Mouse (Mus musculus) neural tube, embryonic 11.5 days (tissue): ENCODE results near the gene Bend7. TPM values are rescaled to one million over a fixed set of nuclear protein-coding genes. Genes with fewer than 3 reads are reported as not detected.

Experiments
- ATAC-seq: fragments of 200-750 bp; cut with Nextera tagmentation; 2 replicates; pipeline ENCODE4 v1.8.0; 2017; ENCODE audit warnings: moderate number of reproducible peaks, mild to moderate bottlenecking, moderate TSS enrichment, moderate library complexity; ENCODE audit not compliant: insufficient read depth, low FRiP score, low TSS enrichment
- DNase-seq: peaks from one replicate; pipeline ENCODE4 v3.0.0-alpha.2; 2015; ENCODE audit warnings: low spot score
- H3K27ac ChIP-seq: fragments of 300-500 bp; sonication (generic); 2 replicates; pipeline ENCODE4 v1.5.1; 2014; ENCODE audit warnings: low read depth, mild to moderate bottlenecking, low read length
- H3K27me3 ChIP-seq: fragments of 300-500 bp; sonication (generic); 2 replicates; pipeline ENCODE4 v1.6.1; 2014; ENCODE audit warnings: mild to moderate bottlenecking, low read length, mixed read lengths; ENCODE audit not compliant: control insufficient read depth, insufficient read depth
- H3K36me3 ChIP-seq: fragments of 300-500 bp; sonication (generic); 2 replicates; pipeline ENCODE4 v1.6.1; 2014; ENCODE audit warnings: mild to moderate bottlenecking, low read length, moderate library complexity, mixed read lengths; ENCODE audit not compliant: control insufficient read depth, insufficient read depth
- H3K4me1 ChIP-seq: fragments of 300-500 bp; sonication (generic); 2 replicates; pipeline ENCODE4 v1.6.1; 2014; ENCODE audit warnings: low read length, mixed read lengths; ENCODE audit not compliant: control insufficient read depth, insufficient read depth
- H3K4me2 ChIP-seq: fragments of 300-500 bp; sonication (generic); 2 replicates; pipeline ENCODE4 v1.6.1; 2014; ENCODE audit warnings: low read depth, mild to moderate bottlenecking, moderate library complexity
- H3K4me3 ChIP-seq: fragments of 300-500 bp; sonication (generic); 2 replicates; pipeline ENCODE4 v1.5.1; 2014; ENCODE audit warnings: low read depth, low read length
- H3K9ac ChIP-seq: fragments of 300-500 bp; sonication (generic); 2 replicates; pipeline ENCODE4 v1.6.1; 2014; ENCODE audit warnings: mild to moderate bottlenecking, low read length
- H3K9me3 ChIP-seq: fragments of 300-500 bp; sonication (generic); 2 replicates; pipeline ENCODE4 v1.6.1; 2016; ENCODE audit warnings: low read length; ENCODE audit not compliant: control insufficient read depth
- WGBS: fragments of 180-500 bp; shearing (Covaris S2); extraction: QIAGEN DNeasy Blood & Tissue Kit; methylation state at CpG from one replicate; pipeline ENCODE4 v1.1.7; 2014; 5-methylcytosine and 5-hydroxymethylcytosine counted together
- polyA plus RNA-seq: library from polyadenylated mRNA; unstranded; fragments of >200 nt; fragmentation: Nextera tagmentation; extraction: Ambion mirVana; gene quantifications from 2 replicates; pipeline ENCODE4 v1.2.1, GENCODE M21; 2014

Bend7 gene
- polyA plus RNA-seq, 1 experiment from 2014 or later: 4.0 TPM

GRCm38 (mm10) chr2:4764071-4764470 lies 46.4 kb downstream of the Bend7 start:
- 86% methylated on average over 3 of the region's 3 CpGs for WGBS
- H3K4me3 ChIP-seq: no peak overlapping the region
- ATAC-seq (no peak), DNase-seq (no peak)
- no peaks in the 10 kb centered on the region for H3K9me3 ChIP-seq
- no peak overlapping the region for H3K9ac ChIP-seq
- H3K36me3 ChIP-seq: no peaks in the 10 kb centered on the region
- H3K27ac ChIP-seq: no peak overlapping the region
- no peaks in the 10 kb centered on the region for H3K4me1 ChIP-seq
- H3K27me3 ChIP-seq: no peaks in the 10 kb centered on the region
- no peak overlapping the region for H3K4me2 ChIP-seq

- H3K9ac ChIP-seq: no peak overlapping the region
- 95% methylated on average over 2 of the region's 2 CpGs for WGBS
- H3K27me3 ChIP-seq: no peaks in the 10 kb centered on the region
- no peaks in the 10 kb centered on the region for H3K9me3 ChIP-seq
- no peak for ATAC-seq
- H3K4me1 ChIP-seq: no peaks in the 10 kb centered on the region
- DNase-seq: no peak
- H3K27ac ChIP-seq: no peak overlapping the region
- no peak overlapping the region for H3K4me2 ChIP-seq
- H3K4me3 ChIP-seq: no peak overlapping the region
- H3K36me3 ChIP-seq: no peaks in the 10 kb centered on the region
Measured at GRCm38 (mm10) chr2:4770376-4770775, 52.7 kb downstream of the Bend7 start.

GRCm38 (mm10) chr2:4773911-4774310 lies 56.3 kb downstream of the Bend7 start:
- Histone ChIP-seq H3K4me3 (no peak overlapping the region), H3K9ac (no peak overlapping the region), H3K9me3 (no peaks in the 10 kb centered on the region), H3K4me2 (no peak overlapping the region), H3K4me1 (no peaks in the 10 kb centered on the region), H3K27ac (no peak overlapping the region), H3K36me3 (no peaks in the 10 kb centered on the region), H3K27me3 (no peaks in the 10 kb centered on the region)
- DNase-seq (no peak), ATAC-seq (no peak)
- WGBS: 93% methylated on average over 6 of the region's 6 CpGs

GRCm38 (mm10) chr2:4777291-4777690 lies 59.7 kb downstream of the Bend7 start:
- Histone ChIP-seq H3K4me3 (no peak overlapping the region), H3K27ac (no peak overlapping the region), H3K36me3 (no peaks in the 10 kb centered on the region), H3K4me2 (no peak overlapping the region), H3K9ac (no peak overlapping the region), H3K9me3 (no peaks in the 10 kb centered on the region), H3K27me3 (no peaks in the 10 kb centered on the region), H3K4me1 (no peaks in the 10 kb centered on the region)
- 90% methylated on average over 8 of the region's 8 CpGs for WGBS
- no peak for DNase-seq
- no peak for ATAC-seq

- Histone ChIP-seq H3K27me3 (no peaks in the 10 kb centered on the region), H3K9ac (no peak overlapping the region), H3K4me1 (no peaks in the 10 kb centered on the region), H3K36me3 (no peaks in the 10 kb centered on the region), H3K27ac (no peak overlapping the region), H3K9me3 (no peaks in the 10 kb centered on the region), H3K4me3 (no peak overlapping the region), H3K4me2 (no peak overlapping the region)
- ATAC-seq: no peak
- WGBS: 91% methylated on average over 3 of the region's 3 CpGs
- no peak for DNase-seq
Measured at GRCm38 (mm10) chr2:4781641-4782040, 64.0 kb downstream of the Bend7 start.

GRCm38 (mm10) chr2:4782401-4782800 lies 64.8 kb downstream of the Bend7 start:
- no peak overlapping the region for H3K4me2 ChIP-seq
- 70% methylated on average over 4 of the region's 4 CpGs for whole genome bisulfite sequencing
- H3K27me3 ChIP-seq: no peaks in the 10 kb centered on the region
- no peak for ATAC-seq
- no peak for DNase-seq
- H3K36me3 ChIP-seq: no peaks in the 10 kb centered on the region
- no peaks in the 10 kb centered on the region for H3K4me1 ChIP-seq
- H3K4me3 ChIP-seq: no peak overlapping the region
- H3K9me3 ChIP-seq: no peaks in the 10 kb centered on the region
- H3K9ac ChIP-seq: no peak overlapping the region
- H3K27ac ChIP-seq: no peak overlapping the region

- ATAC-seq: no peak
- no peak for DNase-seq
- no peak overlapping the region for H3K27ac ChIP-seq
Measured at GRCm38 (mm10) chr2:4782809-4783641, 65.4 kb downstream of the Bend7 start.

GRCm38 (mm10) chr2:4784012-4784411 lies 66.4 kb downstream of the Bend7 start:
- H3K27ac ChIP-seq: no peak overlapping the region
- H3K4me2 ChIP-seq: no peak overlapping the region
- DNase-seq (no peak), ATAC-seq (no peak)
- H3K36me3 ChIP-seq: no peaks in the 10 kb centered on the region
- no peaks in the 10 kb centered on the region for H3K4me1 ChIP-seq
- 83% methylated on average over 8 of the region's 8 CpGs for WGBS
- H3K9me3 ChIP-seq: no peaks in the 10 kb centered on the region
- no peaks in the 10 kb centered on the region for H3K27me3 ChIP-seq
- H3K4me3 ChIP-seq: no peak overlapping the region
- no peak overlapping the region for H3K9ac ChIP-seq

More at GRCm38 (mm10) chr2:4782809-4783641, 65.4 kb downstream of the Bend7 start:
- Histone ChIP-seq H3K27me3 (no peaks in the 10 kb centered on the region), H3K36me3 (no peaks in the 10 kb centered on the region), H3K4me1 (no peaks in the 10 kb centered on the region), H3K4me3 (no peak overlapping the region), H3K4me2 (no peak overlapping the region), H3K9me3 (no peaks in the 10 kb centered on the region), H3K9ac (no peak overlapping the region)
- WGBS: 81% methylated on average over 11 of the region's 11 CpGs

- no peaks in the 10 kb centered on the region for H3K36me3 ChIP-seq
- no peak overlapping the region for H3K4me2 ChIP-seq
- no peaks in the 10 kb centered on the region for H3K4me1 ChIP-seq
- no peaks in the 10 kb centered on the region for H3K9me3 ChIP-seq
- DNase-seq: no peak
- no peaks in the 10 kb centered on the region for H3K27me3 ChIP-seq
- ATAC-seq: no peak
- no peak overlapping the region for H3K27ac ChIP-seq
- H3K9ac ChIP-seq: no peak overlapping the region
- no peak overlapping the region for H3K4me3 ChIP-seq
- WGBS: 90% methylated on average over 6 of the region's 6 CpGs
Measured at GRCm38 (mm10) chr2:4785016-4785415, 67.4 kb downstream of the Bend7 start.
